Mouse (Mus musculus): ENCODE results near the gene Cpz.

GRCm38 (mm10) chr5:35571546-35571945 lies 46.0 kb upstream of the Cpz start:
- TF ChIP-seq CTCF (IDR thresholded peaks at IDR 0.05; ENCODE audit: low read depth) (no peak), EP300 (IDR thresholded peaks at IDR 0.05; ENCODE audit: low read depth) (no peak)

All from liver, embryonic 14.5 days (tissue).